Mouse (Mus musculus) kidney, embryonic 16.5 days (tissue): ENCODE measurements around the gene Snx18. TPM values are rescaled to one million over a fixed set of nuclear protein-coding genes. Genes with fewer than 3 reads are reported as not detected.

Experiments
- ATAC-seq: fragments of 200-750 bp; cut with Nextera tagmentation; 2 replicates; pipeline ENCODE4 v1.8.0; 2017; ENCODE audit warnings: moderate TSS enrichment; ENCODE audit not compliant: low FRiP score, low TSS enrichment
- H3K27ac ChIP-seq: fragments of 300-500 bp; sonication (generic); 2 replicates; pipeline ENCODE4 v1.5.1; 2014; ENCODE audit warnings: low read length
- H3K27me3 ChIP-seq: fragments of 300-500 bp; sonication (generic); 2 replicates; pipeline ENCODE4 v1.6.1; 2014; ENCODE audit warnings: low read length, control low read depth, mixed read lengths; ENCODE audit not compliant: insufficient read depth
- H3K36me3 ChIP-seq: fragments of 300-500 bp; sonication (generic); 2 replicates; pipeline ENCODE4 v1.6.1; 2014; ENCODE audit warnings: low read length, control low read depth, mixed read lengths; ENCODE audit not compliant: insufficient read depth
- H3K4me1 ChIP-seq: fragments of 300-500 bp; sonication (generic); 2 replicates; pipeline ENCODE4 v1.6.1; 2014; ENCODE audit warnings: low read length, control low read depth, mixed read lengths; ENCODE audit not compliant: insufficient read depth
- H3K4me2 ChIP-seq: fragments of 300-500 bp; sonication (generic); replicated peaks from 2 replicates; pipeline ENCODE4 v1.6.1; 2014; ENCODE audit warnings: low read depth, low read length
- H3K4me3 ChIP-seq: fragments of 300-500 bp; sonication (generic); 2 replicates; pipeline ENCODE4 v1.5.1; 2014; ENCODE audit warnings: mild to moderate bottlenecking, low read length
- H3K9ac ChIP-seq: fragments of 300-500 bp; sonication (generic); replicated peaks from 2 replicates; pipeline ENCODE4 v1.6.1; 2014; ENCODE audit warnings: low read length
- H3K9me3 ChIP-seq: fragments of 300-500 bp; sonication (generic); 2 replicates; pipeline ENCODE4 v1.6.1; 2016; ENCODE audit warnings: low read length, control low read depth
- WGBS: fragments of 180-500 bp; shearing (Covaris S2); extraction: QIAGEN DNeasy Blood & Tissue Kit; methylation state at CpG from one replicate; pipeline ENCODE4 v1.1.7; 2014; 5-methylcytosine and 5-hydroxymethylcytosine counted together
- polyA plus RNA-seq: library from polyadenylated mRNA; unstranded; fragments of >200 nt; fragmentation: Nextera tagmentation; extraction: Ambion mirVana; gene quantifications from 2 replicates; pipeline ENCODE4 v1.2.1, GENCODE M21; 2015

Gene Snx18
- polyA plus RNA-seq, 1 experiment from 2014 or later = 24.6 TPM

GRCm38 (mm10) chr13:113553603-113554230 is 64.6 kb downstream of the Snx18 start:
- Histone ChIP-seq H3K36me3 (no peaks in the 10 kb centered on the region), H3K4me3 (no peak overlapping the region), H3K4me2 (no peak overlapping the region), H3K4me1 (no peaks in the 10 kb centered on the region), H3K9ac (no peak overlapping the region), H3K9me3 (no peaks in the 10 kb centered on the region), H3K27me3 (no peaks in the 10 kb centered on the region), H3K27ac (no peak overlapping the region)
- 83% methylated on average over 5 of the region's 5 CpGs for WGBS
- no peak for ATAC-seq

DNA sequence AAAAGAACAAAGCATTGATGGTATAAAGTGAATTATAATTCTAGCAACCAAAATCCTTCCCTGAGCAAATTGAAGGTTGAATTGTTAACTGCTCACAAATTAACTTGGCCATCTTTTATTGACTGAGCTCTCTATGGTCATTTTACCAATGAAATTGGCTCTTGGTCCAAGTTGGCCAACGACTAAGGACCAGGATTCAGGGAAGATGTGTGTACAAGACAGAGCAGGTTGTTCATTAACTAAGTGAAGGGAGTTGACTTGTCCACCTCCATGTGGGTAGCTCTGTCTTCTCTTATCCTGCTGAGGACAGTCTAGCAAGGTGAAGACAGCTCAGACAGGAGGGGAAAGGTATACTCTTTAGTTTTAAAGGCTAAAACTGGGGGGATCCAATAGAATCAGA is 66.0 kb downstream of the Snx18 start:
- no peaks in the 10 kb centered on the region for H3K36me3 ChIP-seq
- no peaks in the 10 kb centered on the region for H3K4me1 ChIP-seq
- no peak overlapping the region for H3K27ac ChIP-seq
- WGBS = 71% methylated on average over 1 of the region's 1 CpGs
- H3K9me3 ChIP-seq = no peaks in the 10 kb centered on the region
- ATAC-seq = no peak
- H3K4me2 ChIP-seq = no peak overlapping the region
- H3K4me3 ChIP-seq = no peak overlapping the region
- no peak overlapping the region for H3K9ac ChIP-seq
- no peaks in the 10 kb centered on the region for H3K27me3 ChIP-seq

DNA sequence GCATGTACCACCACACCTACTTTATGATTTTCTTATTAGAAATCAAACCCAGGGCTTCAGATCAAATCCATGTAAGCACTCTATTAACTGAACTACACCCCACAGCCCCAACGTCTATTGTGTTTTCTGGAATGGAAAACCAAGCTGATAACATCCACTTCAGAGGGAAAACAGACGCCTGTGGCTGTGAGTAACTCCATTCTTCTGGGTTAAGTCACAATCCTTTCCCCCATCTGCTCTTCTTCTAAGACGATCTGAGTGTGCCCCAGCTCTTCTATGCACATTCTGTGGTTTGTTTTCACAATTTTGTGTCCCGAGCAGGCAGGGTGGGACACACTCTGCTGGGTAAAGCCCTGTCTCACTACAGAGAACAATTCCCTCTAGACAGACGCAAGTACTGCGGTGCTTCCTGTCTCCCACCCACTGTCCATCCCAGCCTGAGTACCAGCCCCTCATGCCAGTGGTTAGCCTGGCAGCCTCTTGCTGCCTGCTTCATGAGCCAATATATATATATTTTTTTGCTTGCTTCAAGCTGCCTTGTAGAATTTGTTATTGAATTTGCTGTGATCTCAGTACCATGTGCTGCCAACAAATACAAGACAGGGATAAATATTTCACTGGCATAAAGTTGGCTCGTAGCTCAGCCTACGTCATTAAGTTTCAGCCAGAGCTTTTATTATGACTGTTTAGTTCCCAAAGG is 67.3 kb downstream of the Snx18 start:
- no peak for ATAC-seq
- H3K27ac ChIP-seq = no peak overlapping the region

DNA sequence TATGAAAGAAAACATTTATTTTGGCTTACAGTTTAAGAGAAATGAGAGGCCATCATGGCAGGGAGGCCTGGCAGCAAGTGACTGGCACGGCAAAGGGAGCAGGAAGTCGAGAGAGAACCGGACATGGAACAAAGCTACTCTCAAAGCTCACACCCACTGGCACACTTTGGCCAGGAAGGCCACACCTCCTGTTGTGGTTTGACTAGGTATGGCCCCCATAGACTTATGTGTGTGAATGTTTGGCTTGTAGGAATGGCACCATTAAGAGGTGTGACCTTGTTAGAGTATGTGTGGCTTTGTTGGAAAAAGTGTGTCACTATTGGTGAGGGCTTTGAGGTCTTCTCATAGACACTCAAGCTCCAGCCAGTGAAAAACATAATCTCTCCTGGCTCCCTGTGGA is 69.3 kb downstream of the Snx18 start:
- no peaks in the 10 kb centered on the region for H3K9me3 ChIP-seq
- 85% methylated on average over 3 of the region's 3 CpGs for WGBS
- H3K27me3 ChIP-seq = no peaks in the 10 kb centered on the region
- no peak for ATAC-seq
- no peak overlapping the region for H3K27ac ChIP-seq
- no peak overlapping the region for H3K9ac ChIP-seq
- no peaks in the 10 kb centered on the region for H3K36me3 ChIP-seq
- H3K4me2 ChIP-seq = no peak overlapping the region
- H3K4me3 ChIP-seq = no peak overlapping the region
- H3K4me1 ChIP-seq = no peaks in the 10 kb centered on the region

More for the DNA sequence above, 67.3 kb downstream of the Snx18 start:
- H3K36me3 ChIP-seq = no peaks in the 10 kb centered on the region
- H3K9me3 ChIP-seq = no peaks in the 10 kb centered on the region
- WGBS = 56% methylated on average over 8 of the region's 8 CpGs
- no peak overlapping the region for H3K4me2 ChIP-seq
- no peak overlapping the region for H3K9ac ChIP-seq
- H3K27me3 ChIP-seq = no peaks in the 10 kb centered on the region
- no peaks in the 10 kb centered on the region for H3K4me1 ChIP-seq
- H3K4me3 ChIP-seq = no peak overlapping the region

DNA sequence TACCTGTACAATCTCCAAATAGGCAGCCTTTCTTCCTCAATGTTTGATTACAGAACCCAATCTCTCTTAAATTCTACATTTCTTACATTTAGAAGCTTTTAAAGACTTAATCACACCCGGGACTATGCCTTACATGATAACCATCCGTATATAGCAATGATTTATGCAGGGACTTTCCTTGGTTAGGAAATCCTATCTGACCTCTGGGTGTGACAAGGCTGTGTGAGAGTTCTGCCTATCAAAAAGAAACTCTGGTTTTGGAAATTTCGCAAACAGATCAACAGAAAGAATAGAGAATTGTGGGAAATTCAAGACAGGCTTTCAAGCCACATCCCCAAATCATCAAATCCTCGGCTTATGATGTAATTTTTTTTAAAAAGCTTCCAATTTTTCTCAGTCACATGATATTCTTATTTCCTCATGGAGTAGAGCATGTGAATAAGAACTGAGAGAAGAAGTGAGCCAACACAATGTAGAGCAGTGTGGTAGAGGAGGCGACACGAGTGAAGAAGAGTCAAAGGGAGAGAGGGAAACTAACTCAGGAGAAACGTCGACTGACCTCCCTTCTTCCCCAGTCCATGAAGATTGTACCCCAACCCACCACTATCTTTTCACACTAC is 70.4 kb downstream of the Snx18 start:
- no peaks in the 10 kb centered on the region for H3K4me1 ChIP-seq
- WGBS = 82% methylated on average over 8 of the region's 8 CpGs

DNA sequence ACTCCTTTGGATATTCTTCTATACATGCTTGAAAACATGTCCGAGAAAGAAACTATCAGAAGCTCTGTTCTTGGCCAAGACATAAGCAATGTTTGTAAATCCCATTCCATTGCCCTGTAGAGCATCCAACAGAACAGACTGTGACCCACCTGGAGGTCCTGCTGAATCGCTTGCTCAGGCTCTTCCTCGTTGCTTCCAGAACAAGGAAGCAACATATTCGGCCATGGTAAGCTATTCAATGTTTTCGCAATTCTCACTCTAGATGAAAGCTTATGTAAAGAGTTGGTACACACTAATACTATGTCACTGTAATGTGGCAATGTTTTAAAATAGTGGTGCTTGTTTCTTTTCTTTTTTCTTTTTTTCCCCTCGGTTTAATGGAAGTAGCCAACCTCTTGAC is 76.0 kb downstream of the Snx18 start:
- Histone ChIP-seq H3K9me3 (no peaks in the 10 kb centered on the region), H3K4me3 (no peak overlapping the region), H3K9ac (no peak overlapping the region), H3K27ac (no peak overlapping the region), H3K4me1 (no peaks in the 10 kb centered on the region), H3K4me2 (no peak overlapping the region), H3K27me3 (no peaks in the 10 kb centered on the region), H3K36me3 (no peaks in the 10 kb centered on the region)
- ATAC-seq = no peak
- WGBS = 93% methylated on average over 6 of the region's 6 CpGs

More for the DNA sequence above, 70.4 kb downstream of the Snx18 start:
- H3K27me3 ChIP-seq = no peaks in the 10 kb centered on the region
- no peak overlapping the region for H3K4me3 ChIP-seq
- H3K36me3 ChIP-seq = no peaks in the 10 kb centered on the region
- H3K9me3 ChIP-seq = no peaks in the 10 kb centered on the region
- no peak for ATAC-seq
- H3K27ac ChIP-seq = no peak overlapping the region
- H3K9ac ChIP-seq = no peak overlapping the region
- no peak overlapping the region for H3K4me2 ChIP-seq

Other genes starting within 250 kb of the Snx18 start
- 0.27 and 0.71 TPM in 2 replicates for gene Hspb3, start 45.1 kb upstream of the Snx18 start, polyA plus RNA-seq
- gene Arl15, start 175.9 kb upstream of the Snx18 start, polyA plus RNA-seq = 12.5 and 15.7 TPM in 2 replicates